Mouse (Mus musculus) urinary bladder, postnatal 14 days (tissue): ENCODE measurements around the gene Midn.

ENCODE experiments used
- DNase-seq: peaks from one replicate; pipeline ENCODE4 v3.0.0; 2021; ENCODE audit warnings: low spot score

Gene Midn

DNA sequence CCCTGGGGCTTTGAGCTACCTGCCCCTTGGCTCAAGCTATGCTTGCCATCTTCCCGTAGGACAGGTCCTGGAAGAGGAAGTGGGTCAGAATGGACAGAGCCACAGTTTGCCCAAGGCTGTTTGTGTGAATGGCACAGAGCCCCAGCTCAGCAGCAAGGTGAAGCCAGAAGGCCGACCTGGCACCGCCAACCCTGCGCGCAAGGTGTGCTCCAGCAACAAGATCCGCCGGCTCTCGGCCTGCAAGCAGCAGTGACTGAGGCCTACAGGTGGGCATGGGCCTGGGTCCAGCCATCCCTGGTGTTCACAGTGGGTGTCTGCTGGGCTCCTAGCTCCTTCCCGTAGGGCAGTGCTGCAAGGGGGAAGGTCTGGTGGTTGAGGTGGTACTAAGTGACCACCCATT is 18.2 kb upstream of the Midn start:
- DNase-seq = peak; percentile 35

DNA sequence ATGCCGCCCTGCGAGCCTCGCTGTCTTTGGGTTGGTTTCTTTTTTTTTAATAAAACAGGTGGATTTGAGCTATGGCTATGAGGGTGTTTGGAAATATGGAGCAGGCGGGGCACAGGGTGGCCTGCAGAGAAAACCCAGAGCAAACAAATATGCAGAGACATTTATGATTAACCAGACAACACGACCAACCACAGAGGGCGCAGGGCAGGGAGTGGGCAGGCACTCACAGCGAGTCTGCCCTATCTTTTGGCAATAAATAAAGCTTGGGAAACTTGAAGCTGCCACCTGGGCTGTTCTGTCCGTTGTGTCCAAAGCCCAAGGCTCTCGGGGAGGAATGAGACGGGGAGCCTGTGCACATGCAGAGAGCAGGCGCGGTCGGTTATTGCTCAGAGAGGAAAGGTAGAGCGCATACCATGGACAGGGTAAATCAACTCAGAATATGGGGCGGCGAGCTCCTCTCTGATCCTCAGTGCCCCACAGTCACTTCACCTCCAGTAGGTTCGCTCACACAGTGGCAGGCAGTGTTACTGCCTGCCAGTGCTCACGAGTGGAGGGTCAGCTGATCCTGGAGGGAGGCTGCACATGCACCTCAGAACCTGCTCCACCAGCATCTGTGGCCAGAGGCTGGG is 17.6 kb upstream of the Midn start:
- DNase-seq = peak; percentile 58

- no peak for DNase-seq
These were observed 16.6 kb upstream of the Midn start for GRCm38 (mm10) chr10:80131316-80131951.

GRCm38 (mm10) chr10:80131952-80132350 is 16.1 kb upstream of the Midn start:
- no peak for DNase-seq

DNA sequence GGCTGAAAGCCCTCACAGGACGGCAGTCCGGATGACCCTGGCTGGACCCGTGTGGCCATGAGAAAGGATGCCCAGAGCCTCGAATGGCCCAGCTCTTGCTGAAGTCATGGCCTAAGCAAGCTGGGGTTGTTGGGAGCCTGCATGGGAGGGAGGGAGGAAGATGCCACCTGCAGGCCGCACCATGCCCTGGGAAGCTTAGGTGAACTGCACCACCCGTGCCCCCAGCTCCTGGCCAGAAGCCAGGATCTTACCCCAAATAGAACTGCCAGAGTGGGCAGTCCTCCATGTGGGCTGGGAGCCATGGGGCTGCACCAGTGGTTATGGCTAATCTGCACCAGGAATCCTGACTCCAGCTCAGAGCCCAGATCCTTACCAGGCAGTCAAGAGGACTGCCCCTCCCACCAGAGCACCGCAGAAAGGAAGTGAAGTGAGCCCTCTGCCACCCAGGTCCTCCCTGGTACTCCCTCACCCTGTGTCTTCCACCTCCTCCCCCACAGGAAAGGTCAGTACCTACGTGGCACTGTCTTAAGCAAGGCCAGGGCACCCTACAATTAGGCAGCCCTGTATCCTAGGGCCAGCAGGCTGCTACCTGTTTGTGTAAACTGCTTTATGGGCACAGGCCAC is 14.7 kb upstream of the Midn start:
- peak; percentile 11 for DNase-seq

DNA sequence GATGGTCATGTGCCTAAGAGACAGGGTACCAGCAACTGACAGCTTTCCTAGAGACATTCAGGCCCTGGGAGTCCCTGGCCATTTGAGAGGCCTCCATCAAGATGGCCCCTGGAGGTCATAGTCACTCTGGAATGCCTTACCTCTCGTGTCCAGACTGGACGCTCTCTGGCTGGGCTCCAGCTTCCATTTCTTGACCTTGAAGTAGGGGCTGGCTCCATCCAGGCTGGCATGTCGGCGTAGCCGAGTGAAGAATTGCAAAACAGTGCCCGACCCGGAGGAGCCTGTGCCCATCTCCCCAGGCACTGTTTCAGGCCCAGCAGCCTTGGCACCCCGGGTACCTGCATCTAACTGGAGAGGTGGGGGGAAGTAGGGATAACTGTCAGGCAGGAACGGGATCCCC is 13.7 kb upstream of the Midn start:
- no peak for DNase-seq

- DNase-seq = no peak
These were observed 12.9 kb upstream of the Midn start for GRCm38 (mm10) chr10:80135161-80135560.

DNA sequence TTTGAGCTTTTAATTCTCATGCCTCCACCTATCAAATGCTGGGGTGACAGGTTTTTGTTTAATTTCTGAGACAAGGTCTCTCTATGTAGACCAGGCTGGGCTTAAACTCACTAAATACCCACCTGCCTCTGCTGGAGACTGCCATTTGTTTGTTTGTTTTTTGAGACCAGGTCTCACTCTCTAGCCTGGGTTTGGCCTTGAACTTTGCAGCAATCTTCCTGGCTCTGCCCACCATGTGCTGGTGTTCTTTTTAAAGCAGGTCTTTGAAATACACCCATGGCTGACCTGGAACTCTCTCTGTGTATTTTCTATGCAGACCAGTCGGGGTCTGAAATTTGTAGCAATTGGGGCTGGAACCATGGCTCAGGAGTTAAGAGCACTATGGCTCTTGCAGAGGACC is 12.4 kb upstream of the Midn start:
- no peak for DNase-seq

- no peak for DNase-seq
These were observed 11.7 kb upstream of the Midn start for GRCm38 (mm10) chr10:80136179-80136951.

DNA sequence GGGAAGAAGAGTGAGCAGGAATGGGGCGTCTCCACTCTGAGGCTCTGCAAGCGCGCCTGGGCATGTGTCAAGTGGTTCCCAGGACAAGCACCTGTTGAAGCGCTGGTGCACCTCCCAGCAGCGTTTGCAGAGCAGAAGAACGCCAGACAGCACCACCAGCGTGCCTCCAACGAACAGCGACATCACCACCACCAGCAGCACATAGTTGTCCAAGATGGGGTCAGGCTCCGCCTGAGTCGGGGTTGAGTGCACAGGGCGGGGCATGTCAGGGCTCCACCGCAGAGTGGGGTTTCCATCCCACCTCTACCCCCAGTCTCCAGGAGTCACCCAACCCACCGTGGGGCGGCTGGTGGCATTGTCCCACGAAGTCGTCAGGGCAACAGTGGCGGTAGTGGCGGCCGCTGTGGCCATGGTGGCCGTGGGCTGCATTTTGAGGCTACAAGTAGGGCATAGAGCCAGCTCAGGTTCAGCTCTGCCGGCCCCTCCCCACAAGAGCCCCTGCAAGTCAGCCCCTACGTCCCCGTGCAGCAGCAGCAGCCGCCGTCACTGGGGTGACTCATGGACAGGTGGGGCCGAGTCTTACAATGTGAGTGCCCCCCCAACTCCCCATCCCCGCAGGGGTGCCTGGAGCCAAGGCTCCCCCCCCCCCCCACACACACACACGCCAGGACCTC is 11.0 kb upstream of the Midn start:
- peak; percentile 38 for DNase-seq

DNA sequence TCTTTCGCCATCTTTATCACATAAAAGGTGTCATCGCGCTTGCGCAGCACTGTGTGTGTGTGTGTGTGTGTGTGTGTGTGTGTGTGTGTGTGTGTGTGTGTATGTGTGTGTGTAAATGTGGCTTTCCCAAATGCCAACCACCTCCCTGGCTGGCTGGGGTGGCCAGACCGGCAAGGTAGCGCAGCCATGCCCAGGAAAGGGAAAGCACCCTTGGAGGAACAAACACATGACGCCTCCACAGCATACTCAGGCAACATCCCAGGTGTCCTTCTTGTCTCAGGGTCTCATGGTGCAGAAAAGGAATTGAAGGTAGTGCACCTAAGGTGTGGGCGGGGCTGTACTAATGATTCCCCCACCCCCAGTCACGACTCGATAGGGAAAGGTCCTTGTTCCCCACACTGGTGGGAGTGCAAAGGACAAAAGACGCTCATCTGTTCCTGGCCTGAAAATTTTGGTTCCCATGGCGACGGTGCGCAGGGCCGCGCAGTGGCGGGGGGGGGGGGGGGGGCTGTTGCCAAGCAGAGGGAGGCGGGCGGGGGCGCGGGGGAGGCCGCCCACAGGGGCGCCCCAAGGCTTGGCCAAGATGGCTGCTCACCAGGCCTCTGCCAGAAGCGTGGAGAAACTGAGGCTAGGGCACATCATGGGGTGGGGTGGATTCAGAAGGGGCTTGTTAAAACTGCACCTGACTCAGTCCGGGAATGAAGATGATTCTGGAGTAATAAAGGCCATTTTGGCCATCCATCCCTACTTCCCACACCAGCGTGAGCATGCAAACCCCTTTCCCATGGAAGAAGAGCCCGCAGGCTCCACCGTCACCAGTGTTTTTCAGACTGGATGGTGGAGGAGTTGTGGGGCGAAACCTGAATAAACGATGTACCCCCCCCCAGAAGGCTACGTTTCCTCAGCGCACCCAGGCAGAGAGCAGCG is 10.2 kb upstream of the Midn start:
- peak; percentile 48 for DNase-seq

GRCm38 (mm10) chr10:80138553-80139438 is 9.3 kb upstream of the Midn start, which contains the start of gene Atp5d:
TSS of gene Atp5d (plus strand) at chr10:80138632.
- peak; percentile 58 for DNase-seq

- peak; percentile 16 for DNase-seq
These were observed 8.7 kb upstream of the Midn start for GRCm38 (mm10) chr10:80139439-80139775.

DNA sequence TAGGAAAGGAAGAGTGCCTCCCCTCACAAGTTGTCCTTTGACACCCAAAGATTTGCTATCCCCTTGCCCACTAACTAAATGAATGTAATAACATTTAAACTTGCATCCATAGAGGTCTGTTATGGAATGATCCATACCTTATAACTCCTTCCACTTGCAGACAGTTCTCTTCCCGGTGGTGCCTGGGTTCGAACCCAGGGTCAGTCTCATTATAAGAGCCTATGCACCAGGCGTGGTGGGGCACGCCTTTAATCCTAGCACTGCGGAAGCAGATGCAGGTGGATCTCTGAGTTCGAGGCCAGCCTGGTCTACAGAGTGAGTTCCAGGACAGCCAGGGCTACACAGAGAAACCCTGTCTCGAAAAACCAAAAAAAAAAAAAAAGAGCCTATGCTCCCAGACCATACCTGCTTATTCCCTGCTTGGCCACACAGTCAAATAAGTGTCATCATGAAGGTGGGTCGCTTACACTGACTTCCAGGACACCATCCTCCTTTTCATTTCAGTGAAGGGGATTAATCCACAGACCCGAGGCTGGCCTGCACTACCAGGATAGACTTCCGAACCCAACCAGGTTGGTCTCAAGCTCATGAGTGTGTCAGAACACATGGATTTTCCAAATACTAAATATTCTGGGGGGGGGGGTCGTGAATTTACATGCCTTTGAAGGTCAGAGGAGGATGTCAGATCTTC is 8.0 kb upstream of the Midn start:
- no peak for DNase-seq

GRCm38 (mm10) chr10:80140666-80141035 is 7.4 kb upstream of the Midn start, which contains the start of gene Cbarp:
TSS of gene Cbarp (minus strand) at chr10:80140835.
- no peak for DNase-seq

GRCm38 (mm10) chr10:80141243-80141642 is 6.8 kb upstream of the Midn start:
- DNase-seq = peak; percentile 96

GRCm38 (mm10) chr10:80141786-80142529 is 6.1 kb upstream of the Midn start:
- DNase-seq = peak; percentile 97

GRCm38 (mm10) chr10:80142530-80142925 is 5.5 kb upstream of the Midn start:
- no peak for DNase-seq

GRCm38 (mm10) chr10:80143664-80144063 is 4.4 kb upstream of the Midn start:
- DNase-seq = no peak
